Mouse (Mus musculus) 3T3-L1 (cell line): ENCODE results near the gene Runx2.

Experiments used
- DNase-seq: peaks from one replicate; pipeline ENCODE4 v3.0.0-alpha.2; 2015; ENCODE audit warnings: low read depth, low spot score

The Runx2 gene

GRCm38 (mm10) chr17:44592067-44592736 is 222.4 kb downstream of the Runx2 start:
- DNase-seq: peak; percentile 80

- no peak for DNase-seq
Observed at GRCm38 (mm10) chr17:44588470-44588869, 226.1 kb downstream of the Runx2 start.

GRCm38 (mm10) chr17:44588020-44588419 is 226.6 kb downstream of the Runx2 start:
- DNase-seq: peak; percentile 97

- DNase-seq: no peak
Observed at GRCm38 (mm10) chr17:44586196-44586595, 228.4 kb downstream of the Runx2 start.

- no peak for DNase-seq
Observed at GRCm38 (mm10) chr17:44584781-44585180, 229.8 kb downstream of the Runx2 start.

GRCm38 (mm10) chr17:44577791-44578190 is 236.8 kb downstream of the Runx2 start:
- DNase-seq: no peak

- DNase-seq: no peak
Observed at GRCm38 (mm10) chr17:44570899-44571298, 243.7 kb downstream of the Runx2 start.

GRCm38 (mm10) chr17:44569020-44569621 is 245.5 kb downstream of the Runx2 start:
- no peak for DNase-seq

GRCm38 (mm10) chr17:44566992-44567391 is 247.6 kb downstream of the Runx2 start:
- no peak for DNase-seq

- DNase-seq: no peak
Observed at GRCm38 (mm10) chr17:44565884-44566515, 248.6 kb downstream of the Runx2 start.

GRCm38 (mm10) chr17:44565311-44565831 is 249.2 kb downstream of the Runx2 start:
- DNase-seq: no peak

- DNase-seq: no peak
Observed at GRCm38 (mm10) chr17:44564611-44565198, 249.9 kb downstream of the Runx2 start.

GRCm38 (mm10) chr17:44560016-44560415 is 254.6 kb downstream of the Runx2 start:
- peak; percentile 82 for DNase-seq

GRCm38 (mm10) chr17:44557199-44558111 is 257.1 kb downstream of the Runx2 start:
- no peak for DNase-seq

GRCm38 (mm10) chr17:44554941-44555340 is 259.7 kb downstream of the Runx2 start:
- peak; percentile 72 for DNase-seq

- peak; percentile 61 for DNase-seq
Observed at GRCm38 (mm10) chr17:44549551-44549950, 265.0 kb downstream of the Runx2 start.

- peak; percentile 91 for DNase-seq
Observed at GRCm38 (mm10) chr17:44547922-44548321, 266.7 kb downstream of the Runx2 start.

- DNase-seq: peak; percentile 71
Observed at GRCm38 (mm10) chr17:44546801-44547200, 267.8 kb downstream of the Runx2 start.

GRCm38 (mm10) chr17:44545141-44545813 is 269.3 kb downstream of the Runx2 start:
- DNase-seq: no peak

GRCm38 (mm10) chr17:44542706-44543105 is 271.9 kb downstream of the Runx2 start:
- no peak for DNase-seq

GRCm38 (mm10) chr17:44540699-44541098 is 273.9 kb downstream of the Runx2 start:
- DNase-seq: no peak
